Mouse (Mus musculus) embryonic facial prominence, embryonic 11.5 days (tissue): ENCODE results near the gene Bscl2. TPM values are rescaled to one million over a fixed set of nuclear protein-coding genes. Genes with fewer than 3 reads are reported as not detected.
"Not testable (repeated sequence)": the region's sequence is repeated elsewhere in the genome, so short reads cannot be mapped to it uniquely, and the experiment has no call there.

Source experiments
- ATAC-seq: fragments of 200-750 bp; cut with Nextera tagmentation; replicated peaks from 2 replicates; pipeline ENCODE4 v1.8.0; 2017; ENCODE audit warnings: low read depth; ENCODE audit not compliant: insufficient number of reproducible peaks, low FRiP score, low TSS enrichment
- DNase-seq: peaks from one replicate; pipeline ENCODE4 v3.0.0-alpha.2; 2015; ENCODE audit warnings: low spot score
- H3K27ac ChIP-seq: fragments of 300-500 bp; sonication (generic); replicated peaks from 2 replicates; pipeline ENCODE4 v1.5.1; 2014; ENCODE audit warnings: mild to moderate bottlenecking, low read depth, low read length, control low read depth
- H3K27me3 ChIP-seq: fragments of 300-500 bp; sonication (generic); 2 replicates; pipeline ENCODE4 v1.6.1; 2014; ENCODE audit warnings: mild to moderate bottlenecking, low read length, moderate library complexity, mixed read lengths; ENCODE audit not compliant: control insufficient read depth, insufficient read depth
- H3K36me3 ChIP-seq: fragments of 300-500 bp; sonication (generic); replicated peaks from 2 replicates; pipeline ENCODE4 v1.6.1; 2014; ENCODE audit warnings: low read depth, mild to moderate bottlenecking, low read length, moderate library complexity, mixed read lengths; ENCODE audit not compliant: control insufficient read depth, insufficient read depth
- H3K4me1 ChIP-seq: fragments of 300-500 bp; sonication (generic); 2 replicates; pipeline ENCODE4 v1.6.1; 2014; ENCODE audit warnings: low read length, mixed read lengths; ENCODE audit not compliant: control insufficient read depth, insufficient read depth
- H3K4me2 ChIP-seq: fragments of 300-500 bp; sonication (generic); 2 replicates; pipeline ENCODE4 v1.6.1; 2014; ENCODE audit warnings: low read depth, mild to moderate bottlenecking, control low read depth, low read length, moderate library complexity
- H3K4me3 ChIP-seq: fragments of 300-500 bp; sonication (generic); 2 replicates; pipeline ENCODE4 v1.5.1; 2014; ENCODE audit warnings: low read depth, low read length, control low read depth
- H3K9ac ChIP-seq: fragments of 300-500 bp; sonication (generic); replicated peaks from 2 replicates; pipeline ENCODE4 v1.6.1; 2014; ENCODE audit warnings: mild to moderate bottlenecking, control low read depth, low read length
- H3K9me3 ChIP-seq: fragments of 300-500 bp; sonication (generic); replicated peaks from 2 replicates; pipeline ENCODE4 v1.6.1; 2016; ENCODE audit warnings: mild to moderate bottlenecking, low read length, inconsistent platforms, mixed read lengths; ENCODE audit not compliant: control insufficient read depth
- WGBS: fragments of 180-500 bp; shearing (Covaris S2); extraction: QIAGEN DNeasy Blood & Tissue Kit; methylation state at CpG from one replicate; pipeline ENCODE4 v1.1.7; 2014; 5-methylcytosine and 5-hydroxymethylcytosine counted together
- microRNA-seq: library from miRNA; unstranded; fragments of <30 nt; microRNA quantifications from one replicate; pipeline ENCODE4, GENCODE M21; 2016; ENCODE audit warnings: borderline number of aligned reads
- polyA plus RNA-seq: library from polyadenylated mRNA; unstranded; fragments of >200 nt; fragmentation: Nextera tagmentation; extraction: Ambion mirVana; gene quantifications from 2 replicates; pipeline ENCODE4 v1.2.1, GENCODE M21; 2014

Bscl2 gene
- polyA plus RNA-seq, 1 experiment from 2014 or later, result 29.9 TPM

GRCm38 (mm10) chr19:8896231-8896630 lies 59.0 kb downstream of the Bscl2 start:
- not testable (repeated sequence) for H3K9ac ChIP-seq, H3K27ac ChIP-seq, H3K4me3 ChIP-seq, H3K4me1 ChIP-seq, DNase-seq, H3K4me2 ChIP-seq, H3K9me3 ChIP-seq, H3K36me3 ChIP-seq, H3K27me3 ChIP-seq, ATAC-seq
- WGBS, result 85% methylated on average over 5 of the region's 5 CpGs

- 22% methylated on average over 21 of the region's 21 CpGs for WGBS
- peak overlapping the region; percentile 80 for H3K4me3 ChIP-seq
- peak; percentile 47 for DNase-seq
- peak overlapping the region; percentile 56; the same call in 1 of the 2 replicates for H3K27ac ChIP-seq
- H3K36me3 ChIP-seq, H3K4me1 ChIP-seq, H3K27me3 ChIP-seq, H3K9me3 ChIP-seq: not testable (repeated sequence)
- H3K4me2 ChIP-seq, result peak overlapping the region; percentile 44
- peak; percentile 19 for ATAC-seq
- H3K9ac ChIP-seq, result peak overlapping the region; percentile 46
Measured at GRCm38 (mm10) chr19:8897211-8897864, 60.1 kb downstream of the Bscl2 start.

DNA sequence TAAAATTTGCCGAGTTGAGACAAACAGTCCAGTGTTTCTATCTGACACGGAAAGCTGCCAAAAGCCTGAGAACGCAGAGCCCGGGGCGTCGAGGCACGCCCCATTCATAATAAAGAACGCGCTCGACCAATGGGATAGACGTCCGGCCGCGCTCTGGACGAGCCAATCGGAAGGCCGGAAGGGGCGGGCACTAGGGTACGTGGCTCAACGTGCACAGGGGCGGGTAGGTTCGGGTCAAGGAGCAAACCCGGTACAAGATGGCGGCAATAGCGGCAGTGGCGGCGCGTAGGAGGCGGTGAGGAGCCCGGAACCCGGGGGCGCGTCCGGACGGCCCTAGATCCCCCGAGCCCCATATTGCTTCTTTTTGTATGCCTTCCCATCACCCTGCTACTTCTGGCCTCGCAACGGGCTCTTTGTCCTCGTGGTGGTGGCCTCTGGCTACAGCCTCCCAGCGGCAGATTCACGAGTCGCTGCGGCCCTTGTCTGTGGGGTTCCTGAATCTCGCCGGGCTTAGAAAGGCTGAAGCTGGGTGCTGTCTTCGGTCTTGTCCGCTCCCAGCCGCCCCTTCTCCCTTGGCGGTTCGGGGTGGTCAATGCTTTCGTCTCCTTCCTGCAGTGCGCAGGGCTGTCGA lies 60.7 kb downstream of the Bscl2 start, which contains the start of gene Ganab:
Gene Ganab (plus strand): TSS at position 207 of the 631 bp plus-strand sequence.
- Histone ChIP-seq H3K9me3 (no peaks in the 10 kb centered on the region), H3K9ac (peak within 1 kb of the TSS; percentile 81), H3K4me3 (peak within 1 kb of the TSS; percentile 80), H3K27me3 (no peaks in the 10 kb centered on the region), H3K36me3 (peaks cover 3% of the 10 kb centered on the region), H3K27ac (peak within 1 kb of the TSS; percentile 78), H3K4me1 (no peaks in the 10 kb centered on the region), H3K4me2 (peak within 1 kb of the TSS; percentile 72)
- DNase-seq, result peak; percentile 99
- peak; percentile 98 for ATAC-seq
- WGBS, result under 1% methylated on average over 53 of the region's 53 CpGs

Small RNA genes lying within 50 kb of the gene (microRNA-seq; reads per million reads assigned to microRNA genes)
- gene Mir5136, result not detected

Other genes with a start within 250 kb of the Bscl2 start
- 0.06 TPM in 1 of 2 replicates, not detected in the other for gene Slc22a8, start 246.2 kb upstream of the Bscl2 start, polyA plus RNA-seq
- 0.10 and 0.29 TPM in 2 replicates for gene Slc22a6, start 219.4 kb upstream of the Bscl2 start, polyA plus RNA-seq
- 0.06 and 0.08 TPM in 2 replicates for gene Chrm1, start 173.7 kb upstream of the Bscl2 start, polyA plus RNA-seq
- gene Slc3a2, start 114.1 kb upstream of the Bscl2 start, polyA plus RNA-seq, result 120 and 125 TPM in 2 replicates
- 91.0 and 92.3 TPM in 2 replicates for gene Wdr74, start 101.6 kb upstream of the Bscl2 start, polyA plus RNA-seq
- gene 1700092M07Rik, start 96.7 kb upstream of the Bscl2 start, polyA plus RNA-seq, result 1.1 and 1.8 TPM in 2 replicates
- 107 and 110 TPM in 2 replicates for gene Stx5a, start 96.1 kb upstream of the Bscl2 start, polyA plus RNA-seq
- gene Nxf1, start 80.4 kb upstream of the Bscl2 start, polyA plus RNA-seq, result 230 and 238 TPM in 2 replicates
- gene Tmem223, start 66.5 kb upstream of the Bscl2 start, polyA plus RNA-seq, result 191 and 197 TPM in 2 replicates
- 44.8 and 51.2 TPM in 2 replicates for gene Tmem179b, start 63.0 kb upstream of the Bscl2 start, polyA plus RNA-seq
- gene Taf6l, start 51.0 kb upstream of the Bscl2 start, polyA plus RNA-seq, result 19.0 and 19.9 TPM in 2 replicates
- 199 and 202 TPM in 2 replicates for gene Polr2g, start 38.9 kb upstream of the Bscl2 start, polyA plus RNA-seq
- gene Zbtb3, start 34.9 kb upstream of the Bscl2 start, polyA plus RNA-seq, result 6.0 and 8.0 TPM in 2 replicates
- 63.0 and 68.7 TPM in 2 replicates for gene Ttc9c, start 18.1 kb upstream of the Bscl2 start, polyA plus RNA-seq
- 6.7 and 6.8 TPM in 2 replicates for gene Hnrnpul2, start 17.5 kb upstream of the Bscl2 start, polyA plus RNA-seq
- gene AC129217.1, start 7.7 kb upstream of the Bscl2 start, polyA plus RNA-seq, result not detected in 2 replicates
- gene Gng3, start 1.7 kb downstream of the Bscl2 start, polyA plus RNA-seq, result 39.8 and 44.8 TPM in 2 replicates
- 0.10 and 0.49 TPM in 2 replicates for gene Lrrn4cl, start 13.3 kb downstream of the Bscl2 start, polyA plus RNA-seq
- 184 and 189 TPM in 2 replicates for gene Ubxn1, start 34.0 kb downstream of the Bscl2 start, polyA plus RNA-seq
- 56.1 and 62.0 TPM in 2 replicates for gene Uqcc3, start 43.5 kb downstream of the Bscl2 start, polyA plus RNA-seq
- gene Lbhd1, start 46.3 kb downstream of the Bscl2 start, polyA plus RNA-seq, result 116 and 122 TPM in 2 replicates
- not detected in 2 replicates for gene Gm49403, start 46.5 kb downstream of the Bscl2 start, polyA plus RNA-seq
- 111 and 126 TPM in 2 replicates for gene 1810009A15Rik, start 51.4 kb downstream of the Bscl2 start, polyA plus RNA-seq
- 0.34 TPM in 1 of 2 replicates, not detected in the other for gene Gm49416, start 51.5 kb downstream of the Bscl2 start, polyA plus RNA-seq
- gene Ints5, start 55.5 kb downstream of the Bscl2 start, polyA plus RNA-seq, result 30.5 and 34.6 TPM in 2 replicates
- 97.4 and 114 TPM in 2 replicates for gene Ganab, start 60.6 kb downstream of the Bscl2 start, polyA plus RNA-seq
- gene B3gat3, start 82.9 kb downstream of the Bscl2 start, polyA plus RNA-seq, result 32.0 and 32.8 TPM in 2 replicates
- gene Rom1, start 91.9 kb downstream of the Bscl2 start, polyA plus RNA-seq, result 0.72 and 0.81 TPM in 2 replicates
- 8.4 and 9.0 TPM in 2 replicates for gene Eml3, start 92.1 kb downstream of the Bscl2 start, polyA plus RNA-seq
- 57.5 and 57.6 TPM in 2 replicates for gene Mta2, start 104.4 kb downstream of the Bscl2 start, polyA plus RNA-seq
- gene Tut1, start 116.4 kb downstream of the Bscl2 start, polyA plus RNA-seq, result 25.5 and 28.0 TPM in 2 replicates
- gene Eef1g, start 129.6 kb downstream of the Bscl2 start, polyA plus RNA-seq, result 535 and 538 TPM in 2 replicates
- 10.6 and 11.5 TPM in 2 replicates for gene Ahnak, start 151.8 kb downstream of the Bscl2 start, polyA plus RNA-seq